Mouse (Mus musculus) midbrain, embryonic 14.5 days (tissue): ENCODE data around the gene Fndc3b. TPM values are rescaled to one million over a fixed set of nuclear protein-coding genes. Genes with fewer than 3 reads are reported as not detected.
A peak's percentile ranks its signal among the peaks of the same experiment; 100 is the strongest.

Experiments
- ATAC-seq: fragments of 200-750 bp; cut with Nextera tagmentation; 2 replicates; pipeline ENCODE4 v1.8.0; 2017; ENCODE audit warnings: moderate number of reproducible peaks, moderate library complexity; ENCODE audit not compliant: low FRiP score, low TSS enrichment
- DNase-seq: peaks from one replicate; pipeline ENCODE4 v3.0.0-alpha.2; 2015
- H3K27ac ChIP-seq: fragments of 300-500 bp; sonication (generic); replicated peaks from 2 replicates; pipeline ENCODE4 v1.5.1; 2014; ENCODE audit warnings: mild to moderate bottlenecking, low read depth, low read length, moderate library complexity
- H3K27me3 ChIP-seq: fragments of 300-500 bp; sonication (generic); 2 replicates; pipeline ENCODE4 v1.6.1; 2014; ENCODE audit warnings: low read length, control low read depth, mixed read lengths; ENCODE audit not compliant: control insufficient read depth, insufficient read depth
- H3K36me3 ChIP-seq: fragments of 300-500 bp; sonication (generic); 2 replicates; pipeline ENCODE4 v1.6.1; 2014; ENCODE audit warnings: low read length, control low read depth; ENCODE audit not compliant: control insufficient read depth, insufficient read depth
- H3K4me1 ChIP-seq: fragments of 300-500 bp; sonication (generic); 2 replicates; pipeline ENCODE4 v1.6.1; 2014; ENCODE audit warnings: mild to moderate bottlenecking, antibody characterized with exemption, low read length, control low read depth; ENCODE audit not compliant: control insufficient read depth, insufficient read depth
- H3K4me2 ChIP-seq: fragments of 300-500 bp; sonication (generic); 2 replicates; pipeline ENCODE4 v1.6.1; 2014; ENCODE audit warnings: mild to moderate bottlenecking, low read length, moderate library complexity
- H3K4me3 ChIP-seq: fragments of 300-500 bp; sonication (generic); replicated peaks from 2 replicates; pipeline ENCODE4 v1.5.1; 2014; ENCODE audit warnings: low read depth, low read length
- H3K9ac ChIP-seq: fragments of 300-500 bp; sonication (generic); replicated peaks from 2 replicates; pipeline ENCODE4 v1.6.1; 2014; ENCODE audit warnings: mild to moderate bottlenecking, low read length, moderate library complexity
- H3K9me3 ChIP-seq: fragments of 300-500 bp; sonication (generic); 2 replicates; pipeline ENCODE4 v1.6.1; 2016; ENCODE audit warnings: low read length, control low read depth, mixed read lengths; ENCODE audit not compliant: control insufficient read depth
- WGBS: fragments of 180-500 bp; shearing (Covaris S2); extraction: QIAGEN DNeasy Blood & Tissue Kit; methylation state at CpG from one replicate; pipeline ENCODE4 v1.1.7; 2014; 5-methylcytosine and 5-hydroxymethylcytosine counted together
- polyA plus RNA-seq: library from polyadenylated mRNA; unstranded; fragments of >200 nt; fragmentation: Nextera tagmentation; extraction: Ambion mirVana; gene quantifications from 2 replicates; pipeline ENCODE4 v1.2.1, GENCODE M21; 2014

The Fndc3b gene
- 6.7 and 8.1 TPM in 2 replicates for polyA plus RNA-seq

- under 1% methylated on average over 83 of the region's 90 CpGs for WGBS
- Histone ChIP-seq H3K9me3 (no peaks in the 10 kb centered on the region), H3K36me3 (no peaks in the 10 kb centered on the region), H3K27ac (peak within 1 kb of the TSS; percentile 88), H3K4me2 (peak within 1 kb of the TSS; percentile 78), H3K4me3 (peak within 1 kb of the TSS; percentile 82), H3K27me3 (no peaks in the 10 kb centered on the region), H3K9ac (peak within 1 kb of the TSS; percentile 71), H3K4me1 (peaks cover 9% of the 10 kb centered on the region; the same call in 1 of the 2 replicates)
- DNase-seq (peak; percentile 97), ATAC-seq (peak; percentile 94)
These were observed at the start of gene Fndc3b for GRCm38 (mm10) chr3:27710648-27711428. Fndc3b (minus strand) TSS chr3:27711307.

GRCm38 (mm10) chr3:27760278-27760677 is 49.2 kb upstream of the Fndc3b start:
- WGBS: 84% methylated on average over 2 of the region's 2 CpGs
- no peak for ATAC-seq

GRCm38 (mm10) chr3:27758976-27759375 is 47.9 kb upstream of the Fndc3b start:
- H3K4me2 ChIP-seq: no peak overlapping the region
- WGBS: 64% methylated on average over 6 of the region's 6 CpGs

More at GRCm38 (mm10) chr3:27760278-27760677, 49.2 kb upstream of the Fndc3b start:
- no peak overlapping the region for H3K4me3 ChIP-seq
- H3K27me3 ChIP-seq: no peaks in the 10 kb centered on the region
- no peak overlapping the region for H3K9ac ChIP-seq
- no peaks in the 10 kb centered on the region for H3K4me1 ChIP-seq
- H3K9me3 ChIP-seq: no peaks in the 10 kb centered on the region
- no peak overlapping the region for H3K27ac ChIP-seq
- no peaks in the 10 kb centered on the region for H3K36me3 ChIP-seq
- no peak for DNase-seq
- H3K4me2 ChIP-seq: no peak overlapping the region

GRCm38 (mm10) chr3:27751657-27752056 is 40.5 kb upstream of the Fndc3b start:
- WGBS: 82% methylated on average over 5 of the region's 5 CpGs

More at GRCm38 (mm10) chr3:27758976-27759375, 47.9 kb upstream of the Fndc3b start:
- DNase-seq (no peak), ATAC-seq (no peak)
- H3K27ac ChIP-seq: no peak overlapping the region
- no peaks in the 10 kb centered on the region for H3K36me3 ChIP-seq
- no peak overlapping the region for H3K4me3 ChIP-seq
- no peak overlapping the region for H3K9ac ChIP-seq
- H3K9me3 ChIP-seq: no peaks in the 10 kb centered on the region
- no peaks in the 10 kb centered on the region for H3K4me1 ChIP-seq
- no peaks in the 10 kb centered on the region for H3K27me3 ChIP-seq

GRCm38 (mm10) chr3:27751156-27751555 is 40.0 kb upstream of the Fndc3b start:
- no peak overlapping the region for H3K4me3 ChIP-seq
- ATAC-seq: no peak
- WGBS: 89% methylated on average over 5 of the region's 5 CpGs

More at GRCm38 (mm10) chr3:27751657-27752056, 40.5 kb upstream of the Fndc3b start:
- Histone ChIP-seq H3K4me2 (no peak overlapping the region), H3K4me1 (no peaks in the 10 kb centered on the region), H3K9ac (no peak overlapping the region), H3K36me3 (no peaks in the 10 kb centered on the region), H3K27ac (no peak overlapping the region), H3K9me3 (no peaks in the 10 kb centered on the region), H3K27me3 (no peaks in the 10 kb centered on the region), H3K4me3 (no peak overlapping the region)
- ATAC-seq: no peak
- no peak for DNase-seq

GRCm38 (mm10) chr3:27745651-27746050 is 34.5 kb upstream of the Fndc3b start:
- WGBS: 97% methylated on average over 9 of the region's 9 CpGs
- DNase-seq (no peak), ATAC-seq (no peak)
- Histone ChIP-seq H3K4me2 (no peak overlapping the region), H3K4me1 (no peaks in the 10 kb centered on the region), H3K4me3 (no peak overlapping the region), H3K36me3 (no peaks in the 10 kb centered on the region), H3K27ac (no peak overlapping the region), H3K9ac (no peak overlapping the region), H3K9me3 (no peaks in the 10 kb centered on the region), H3K27me3 (no peaks in the 10 kb centered on the region)

More at GRCm38 (mm10) chr3:27751156-27751555, 40.0 kb upstream of the Fndc3b start:
- no peak for DNase-seq
- H3K27me3 ChIP-seq: no peaks in the 10 kb centered on the region
- no peaks in the 10 kb centered on the region for H3K4me1 ChIP-seq
- H3K9ac ChIP-seq: no peak overlapping the region
- no peaks in the 10 kb centered on the region for H3K36me3 ChIP-seq
- H3K4me2 ChIP-seq: no peak overlapping the region
- H3K9me3 ChIP-seq: no peaks in the 10 kb centered on the region
- H3K27ac ChIP-seq: no peak overlapping the region

- Histone ChIP-seq H3K36me3 (no peaks in the 10 kb centered on the region), H3K27me3 (no peaks in the 10 kb centered on the region), H3K4me3 (no peak overlapping the region), H3K4me2 (no peak overlapping the region), H3K9me3 (no peaks in the 10 kb centered on the region), H3K27ac (no peak overlapping the region), H3K4me1 (no peaks in the 10 kb centered on the region), H3K9ac (no peak overlapping the region)
- ATAC-seq (no peak), DNase-seq (no peak)
- WGBS: 64% methylated on average over 7 of the region's 7 CpGs
These were observed 33.6 kb upstream of the Fndc3b start for GRCm38 (mm10) chr3:27744754-27745153.

GRCm38 (mm10) chr3:27743271-27744145 is 32.4 kb upstream of the Fndc3b start:
- Histone ChIP-seq H3K9ac (no peak overlapping the region), H3K4me3 (no peak overlapping the region)

More at GRCm38 (mm10) chr3:27743271-27744145, 32.4 kb upstream of the Fndc3b start:
- no peaks in the 10 kb centered on the region for H3K4me1 ChIP-seq
- H3K36me3 ChIP-seq: no peaks in the 10 kb centered on the region
- H3K4me2 ChIP-seq: no peak overlapping the region
- DNase-seq (no peak), ATAC-seq (no peak)
- no peaks in the 10 kb centered on the region for H3K9me3 ChIP-seq
- H3K27ac ChIP-seq: no peak overlapping the region
- H3K27me3 ChIP-seq: no peaks in the 10 kb centered on the region
- 87% methylated on average over 9 of the region's 9 CpGs for WGBS
